In genomic region chr12:116619868-116620267, GRCm38 (mm10) we compare ENCODE assay signal across 7 mouse cellular contexts.
A peak's percentile ranks its signal among the peaks of the same experiment; 100 is the strongest.
DNase-seq lines count a peak whose midpoint lies in the region; ATAC-seq and TF ChIP-seq lines count a peak whose summit lies in the region.

No protein-coding gene starts in this region.

- H3K4me1 ChIP-seq in forebrain, postnatal 0 days (ENCODE audit: insufficient read depth) = no peaks in the 10 kb centered on the region; the same call in 1 of the 2 replicates
- 0 out of 2 replicates have a peak, but pooled peaks cover 3% of the 10 kb centered on the region for H3K4me1 ChIP-seq in hindbrain, embryonic 13.5 days (replicated peaks)

- peak; percentile 92 for TF ChIP-seq CTCF in forebrain, postnatal 0 days (IDR thresholded peaks at IDR 0.05; ENCODE audit: low read depth)

- H3K9me3 ChIP-seq in forebrain, postnatal 0 days (ENCODE audit: low read length) = no peaks in the 10 kb centered on the region
- no peaks in the 10 kb centered on the region for H3K9me3 ChIP-seq in hindbrain, embryonic 13.5 days

- DNase-seq in R1 (ENCODE audit: low read depth, low spot score) = peak; percentile 54
- DNase-seq in cerebellum, adult 11 months = peak; percentile 72
- DNase-seq in forebrain, postnatal 0 days = peak; percentile 88
- peak; percentile 66 to 95 for DNase-seq in layer of hippocampus, postnatal 25 days (ENCODE audit: extremely low spot score in 1 of 2, low spot score in 1 of 2)
- DNase-seq in right cerebral cortex, postnatal 25 days = peak; percentile 72

- H3K27me3 ChIP-seq in forebrain, postnatal 0 days (ENCODE audit: insufficient read depth, low read length) = no peaks in the 10 kb centered on the region
- H3K27me3 ChIP-seq in hindbrain, embryonic 13.5 days = no peaks in the 10 kb centered on the region

- ATAC-seq in forebrain, postnatal 0 days = peak; percentile 75
- peak; percentile 43; the same call in 1 of the 2 replicates for ATAC-seq in hindbrain, embryonic 13.5 days (ENCODE audit: low FRiP score)
- ATAC-seq in megakaryocyte-erythroid progenitor cell, adult 5-6 weeks (replicated peaks; ENCODE audit: low FRiP score, low TSS enrichment, poor library complexity, severe bottlenecking) = peak; percentile 92

- H3K4me3 ChIP-seq in forebrain, postnatal 0 days (ENCODE audit: low read depth, low read length) = no peak overlapping the region
- no peak overlapping the region for H3K4me3 ChIP-seq in hindbrain, embryonic 13.5 days

- no peaks in the 10 kb centered on the region for H3K36me3 ChIP-seq in forebrain, postnatal 0 days (ENCODE audit: insufficient read depth)
- no peaks in the 10 kb centered on the region for H3K36me3 ChIP-seq in hindbrain, embryonic 13.5 days

- H3K27ac ChIP-seq in forebrain, postnatal 0 days (ENCODE audit: low read depth, low read length) = no peak overlapping the region
- H3K27ac ChIP-seq in hindbrain, embryonic 13.5 days = no peak overlapping the region

- no peak overlapping the region for H3K4me2 ChIP-seq in forebrain, postnatal 0 days (ENCODE audit: low read depth)
- no peak overlapping the region for H3K4me2 ChIP-seq in hindbrain, embryonic 13.5 days

- no peak overlapping the region for H3K9ac ChIP-seq in forebrain, postnatal 0 days
- H3K9ac ChIP-seq in hindbrain, embryonic 13.5 days = no peak overlapping the region

- WGBS in forebrain, postnatal 0 days = 43% methylated on average over 5 of the region's 5 CpGs
- 45% methylated on average over 5 of the region's 5 CpGs for WGBS in hindbrain, embryonic 13.5 days
